Mouse (Mus musculus) small intestine, adult 2 months (tissue): ENCODE data around the gene Rybp. TPM values are rescaled to one million over a fixed set of nuclear protein-coding genes. Genes with fewer than 3 reads are reported as not detected.

ENCODE experiments used
- H3K27ac ChIP-seq: fragments of 200-500 bp; 2 replicates; pipeline ENCODE4 v1.5.1; 2012; ENCODE audit warnings: low read depth, low read length, control low read depth, inconsistent platforms; ENCODE audit not compliant: insufficient read depth
- H3K27me3 ChIP-seq: fragments of 200-500 bp; 2 replicates; pipeline ENCODE4 v1.6.1; 2012; ENCODE audit warnings: mild to moderate bottlenecking, moderate library complexity, low read length, inconsistent platforms; ENCODE audit not compliant: control insufficient read depth, insufficient read depth
- H3K36me3 ChIP-seq: fragments of 200-500 bp; 2 replicates; pipeline ENCODE4 v1.6.1; 2012; ENCODE audit warnings: mild to moderate bottlenecking, low read length, control low read depth, inconsistent platforms; ENCODE audit not compliant: control insufficient read depth, insufficient read depth
- H3K4me1 ChIP-seq: fragments of 200-500 bp; 2 replicates; pipeline ENCODE4 v1.6.1; 2012; ENCODE audit warnings: low read length, inconsistent platforms, mixed read lengths; ENCODE audit not compliant: control insufficient read depth, insufficient read depth, insufficient read length
- H3K4me3 ChIP-seq: fragments of 200-500 bp; 2 replicates; pipeline ENCODE4 v1.5.1; 2012; ENCODE audit warnings: low read depth, mild to moderate bottlenecking, control low read depth, inconsistent platforms, low read length, moderate library complexity
- CTCF ChIP-seq: fragments of 200-500 bp; IDR thresholded peaks from 2 replicates; pipeline ENCODE4 v1.5.1; 2012; ENCODE audit warnings: low read depth, mild to moderate bottlenecking, control low read depth, inconsistent platforms, low read length, moderate library complexity, mixed read lengths; ENCODE audit not compliant: insufficient replicate concordance, insufficient read length; ENCODE audit errors: extremely low read depth
- POLR2A ChIP-seq: fragments of 200-500 bp; IDR thresholded peaks from 2 replicates; pipeline ENCODE4 v1.6.1; 2012; ENCODE audit warnings: low read depth, mild to moderate bottlenecking, control low read depth, inconsistent platforms, low read length, moderate library complexity
- WGBS: fragments of 180-500 bp; shearing (Covaris S2); methylation state at CpG from one replicate; pipeline ENCODE4 v1.1.7; 2018; 5-methylcytosine and 5-hydroxymethylcytosine counted together
- polyA plus RNA-seq: library from polyadenylated mRNA; depleted of rRNA; stranded (reverse); fragments of >200 nt; gene quantifications from 2 replicates; pipeline ENCODE4 v1.2.3, GENCODE M21; 2012

The Rybp gene
- polyA plus RNA-seq, 1 experiment, result 16.8 TPM

DNA sequence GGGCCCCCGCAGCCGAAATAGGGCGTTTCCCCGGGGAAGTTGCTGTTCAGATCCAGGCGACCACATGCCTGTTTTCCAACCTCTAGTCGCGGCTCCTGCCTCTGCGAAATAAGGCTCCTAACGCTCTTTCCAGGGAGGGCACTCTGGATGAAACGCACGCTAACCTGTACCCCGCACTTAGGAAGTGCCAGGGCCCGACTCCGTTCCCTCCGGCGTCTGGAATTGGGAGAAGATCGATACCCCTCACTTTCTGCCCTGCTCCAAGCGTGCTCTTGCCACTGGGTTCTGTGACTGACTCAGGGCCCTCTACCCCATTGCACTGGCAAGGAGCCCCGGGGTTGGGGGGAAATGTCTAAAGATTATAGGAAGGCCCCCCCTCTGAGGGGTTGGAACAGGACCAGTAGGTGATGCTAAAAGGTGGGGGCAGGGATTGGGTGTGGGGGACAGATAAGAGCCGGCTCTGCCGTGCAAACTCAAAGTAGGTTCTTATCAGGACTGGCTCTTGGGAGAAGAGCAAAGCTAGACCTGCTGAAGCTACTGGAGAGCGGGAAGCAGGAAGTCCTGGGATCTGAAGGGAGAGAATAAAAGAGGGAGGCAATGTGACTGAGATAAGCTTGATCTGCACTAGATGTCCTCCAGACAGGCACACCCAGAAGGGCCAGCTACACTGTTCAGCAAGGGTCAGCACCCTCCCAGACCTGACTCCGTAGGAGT lies 888 bp upstream of the Rybp start:
- TF ChIP-seq CTCF (no peak), POLR2A (no peak)

DNA sequence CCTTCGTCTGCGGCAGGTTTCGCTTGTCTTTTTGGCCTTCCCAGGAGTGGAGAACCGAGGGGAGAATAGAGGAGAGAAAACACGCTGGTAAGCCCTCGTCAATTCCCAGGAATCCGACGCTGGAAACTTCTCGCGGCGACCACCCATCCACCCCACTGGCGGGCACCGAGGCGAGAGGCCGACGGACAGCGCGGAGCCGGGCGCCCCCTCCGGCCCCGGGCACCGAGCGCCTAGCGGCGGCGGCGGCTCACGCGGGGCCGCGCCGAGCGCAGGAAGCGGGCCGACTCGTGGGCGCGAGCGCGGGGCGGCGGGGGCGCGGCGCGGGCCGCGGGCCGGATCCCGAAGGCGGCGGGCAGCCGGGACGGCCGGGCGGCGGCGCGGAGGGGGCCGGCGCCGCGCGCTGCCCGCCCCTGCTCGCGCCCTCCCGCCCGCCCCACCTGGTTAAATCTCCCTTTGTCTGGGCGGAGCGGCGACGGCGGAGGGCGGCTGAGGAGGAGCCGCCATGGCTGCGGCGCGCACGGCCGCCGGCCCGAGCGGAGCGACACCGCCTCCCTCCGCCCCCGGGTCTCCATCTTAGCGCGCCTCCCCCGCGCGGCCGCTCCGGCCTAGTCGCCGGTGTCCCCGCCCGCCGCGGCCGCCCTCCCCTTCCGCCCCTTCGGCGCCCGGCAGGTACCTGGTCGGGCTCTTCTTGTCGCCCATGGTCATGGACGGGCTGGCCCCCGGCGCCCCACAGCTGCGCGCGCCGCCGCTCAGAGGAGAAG lies 532 bp downstream of the Rybp start:
- WGBS, result 4% methylated on average over 102 of the region's 117 CpGs
- H3K36me3 ChIP-seq, result no peaks in the 10 kb centered on the region
- H3K4me1 ChIP-seq, result peaks cover 4% of the 10 kb centered on the region; the same call in 1 of the 2 replicates
- TF ChIP-seq CTCF, result no peak
- peak overlapping the region; percentile 96 for H3K4me3 ChIP-seq
- H3K27ac ChIP-seq, result peak overlapping the region; percentile 71
- H3K27me3 ChIP-seq, result no peaks in the 10 kb centered on the region

More for the DNA sequence above, 888 bp upstream of the Rybp start:
- 3% methylated on average over 23 of the region's 23 CpGs for WGBS
- H3K36me3 ChIP-seq, result no peaks in the 10 kb centered on the region
- H3K4me1 ChIP-seq, result peaks cover 4% of the 10 kb centered on the region; the same call in 1 of the 2 replicates
- H3K4me3 ChIP-seq, result peak overlapping the region; percentile 78
- H3K27ac ChIP-seq, result peak overlapping the region; percentile 64
- no peaks in the 10 kb centered on the region for H3K27me3 ChIP-seq

DNA sequence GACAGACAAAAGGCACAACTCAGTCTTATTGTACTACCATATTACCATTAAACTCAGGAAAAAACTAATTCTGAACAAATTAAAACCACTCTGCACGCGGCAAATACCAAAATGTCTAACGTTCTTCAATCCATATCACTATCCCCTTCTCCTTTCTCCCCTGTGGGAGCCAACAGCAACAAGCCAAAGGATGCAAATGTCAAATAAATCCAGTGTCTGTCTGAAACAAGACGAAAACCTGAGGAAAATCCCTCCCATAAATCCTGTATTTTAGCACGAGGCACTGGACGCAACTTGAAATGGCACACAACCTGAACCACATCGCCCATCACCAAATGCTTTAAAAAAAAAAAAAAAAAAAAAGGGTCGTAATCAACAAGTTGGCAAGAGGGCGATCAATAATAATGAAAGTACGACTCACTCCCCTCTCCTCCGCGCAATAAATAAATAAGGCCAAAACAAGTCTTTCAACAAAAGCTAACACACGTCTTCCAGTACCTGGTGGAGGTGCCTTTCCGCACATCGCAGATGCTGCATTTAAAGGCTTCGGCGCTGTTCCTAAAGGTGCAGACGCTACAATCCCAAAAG lies 1.2 kb downstream of the Rybp start:
- WGBS, result 9% methylated on average over 18 of the region's 18 CpGs
- H3K27ac ChIP-seq, result peak overlapping the region; percentile 71
- TF ChIP-seq CTCF, result no peak
- no peak for TF ChIP-seq POLR2A

DNA sequence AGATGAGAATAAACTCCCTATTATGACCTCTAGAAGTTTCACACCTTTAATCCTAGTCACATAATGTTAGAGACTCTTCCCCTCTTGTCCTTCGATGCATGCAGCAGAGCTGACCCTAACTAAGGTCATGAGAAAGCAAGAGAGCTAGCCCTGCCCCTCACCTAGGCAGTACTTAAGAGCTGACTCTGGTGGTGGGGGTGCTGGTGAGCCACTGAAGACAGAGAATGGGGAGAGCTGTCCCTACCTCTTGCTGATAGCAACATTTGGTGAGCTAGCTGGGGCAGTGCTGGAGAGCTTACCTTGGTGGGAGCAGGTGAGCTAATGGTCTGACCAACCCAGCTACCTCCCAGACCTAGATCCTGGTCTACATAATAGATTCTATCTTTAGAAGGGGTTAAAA lies 8.4 kb downstream of the Rybp start:
- Histone ChIP-seq H3K36me3 (no peaks in the 10 kb centered on the region), H3K27ac (no peak overlapping the region), H3K4me3 (no peak overlapping the region), H3K4me1 (peaks cover 2% of the 10 kb centered on the region; the same call in 1 of the 2 replicates), H3K27me3 (no peaks in the 10 kb centered on the region)
- 83% methylated on average over 1 of the region's 1 CpGs for WGBS
- TF ChIP-seq POLR2A (no peak), CTCF (no peak)

More for the DNA sequence above, 1.2 kb downstream of the Rybp start:
- Histone ChIP-seq H3K4me1 (peaks cover 4% of the 10 kb centered on the region; the same call in 1 of the 2 replicates), H3K4me3 (peak overlapping the region; percentile 96), H3K36me3 (no peaks in the 10 kb centered on the region), H3K27me3 (no peaks in the 10 kb centered on the region)

DNA sequence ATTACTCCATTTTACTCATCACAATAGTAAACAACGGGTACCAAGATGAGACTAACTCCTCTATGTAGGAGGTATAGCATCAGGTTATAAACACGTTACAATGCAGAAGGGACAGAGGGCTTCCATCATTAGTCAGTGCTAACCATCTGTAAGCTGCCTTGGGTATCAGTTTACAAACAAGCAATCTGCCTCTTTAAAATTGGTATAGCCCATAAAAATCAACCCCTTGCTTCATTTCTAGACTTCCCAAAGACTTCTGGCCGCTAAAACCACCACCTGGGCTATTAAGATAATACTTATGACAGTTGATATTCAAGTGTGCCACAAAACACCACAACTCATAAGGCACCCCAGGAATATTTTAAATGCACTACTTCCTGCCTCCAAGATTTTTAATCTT lies 10.9 kb downstream of the Rybp start:
- no peak for TF ChIP-seq CTCF
- no peak for TF ChIP-seq POLR2A
- H3K27me3 ChIP-seq, result no peaks in the 10 kb centered on the region
- WGBS, result 76% methylated on average over 3 of the region's 3 CpGs
- H3K36me3 ChIP-seq, result no peaks in the 10 kb centered on the region
- no peak overlapping the region for H3K27ac ChIP-seq
- H3K4me3 ChIP-seq, result no peak overlapping the region
- H3K4me1 ChIP-seq, result peaks cover 9% of the 10 kb centered on the region; the same call in 1 of the 2 replicates

DNA sequence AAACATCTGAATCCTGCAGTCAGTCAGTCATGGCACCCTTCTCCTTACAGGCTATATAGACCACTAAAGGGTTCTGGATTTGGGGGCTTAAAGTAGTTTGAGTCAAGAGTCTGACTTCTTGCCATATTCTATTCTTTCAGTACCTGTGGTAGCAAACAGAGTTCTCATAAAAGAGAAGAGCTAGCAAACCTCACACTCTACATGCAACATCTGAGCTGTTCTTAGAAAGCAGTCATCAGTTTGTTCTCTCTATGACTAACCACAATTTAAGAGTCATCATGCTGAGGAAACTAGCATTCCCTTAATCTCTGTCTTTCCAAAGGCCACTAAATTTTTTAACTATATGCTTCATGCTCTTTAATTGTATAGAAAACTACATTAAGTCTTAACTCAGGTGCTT lies 11.6 kb downstream of the Rybp start:
- H3K4me3 ChIP-seq, result no peak overlapping the region
- no peaks in the 10 kb centered on the region for H3K36me3 ChIP-seq
- peaks cover 12% of the 10 kb centered on the region; the same call in 1 of the 2 replicates for H3K4me1 ChIP-seq
- no peak overlapping the region for H3K27ac ChIP-seq
- no peaks in the 10 kb centered on the region for H3K27me3 ChIP-seq
- TF ChIP-seq CTCF, result no peak
- TF ChIP-seq POLR2A, result no peak

DNA sequence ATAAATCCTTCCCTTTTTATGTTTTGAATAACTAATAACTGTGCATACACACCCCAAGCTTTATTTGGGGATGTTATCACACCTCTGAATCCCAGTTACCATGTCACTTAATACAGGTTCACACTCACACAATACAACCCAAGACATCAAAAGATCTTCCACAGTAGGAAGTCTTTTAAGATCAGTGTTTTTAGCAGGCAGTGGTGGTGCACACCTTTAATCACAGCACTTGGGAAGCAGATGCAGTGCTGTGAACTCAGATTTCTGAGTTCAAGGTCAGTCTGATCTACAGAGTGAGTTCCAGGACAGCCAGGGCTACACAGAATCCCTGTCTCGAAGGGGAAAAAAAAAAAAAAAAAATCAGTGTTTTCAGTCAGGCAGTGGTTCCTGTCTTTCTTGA lies 13.7 kb downstream of the Rybp start:
- H3K27ac ChIP-seq, result no peak overlapping the region
- WGBS, result 51% methylated on average over 1 of the region's 1 CpGs
- no peaks in the 10 kb centered on the region for H3K27me3 ChIP-seq
- TF ChIP-seq POLR2A (no peak), CTCF (no peak)
- peaks cover 12% of the 10 kb centered on the region; the same call in 1 of the 2 replicates for H3K4me1 ChIP-seq
- no peak overlapping the region for H3K4me3 ChIP-seq
- H3K36me3 ChIP-seq, result no peaks in the 10 kb centered on the region
